Comparison of ENCODE assay signal across 28 mouse cellular contexts in the genomic region with DNA sequence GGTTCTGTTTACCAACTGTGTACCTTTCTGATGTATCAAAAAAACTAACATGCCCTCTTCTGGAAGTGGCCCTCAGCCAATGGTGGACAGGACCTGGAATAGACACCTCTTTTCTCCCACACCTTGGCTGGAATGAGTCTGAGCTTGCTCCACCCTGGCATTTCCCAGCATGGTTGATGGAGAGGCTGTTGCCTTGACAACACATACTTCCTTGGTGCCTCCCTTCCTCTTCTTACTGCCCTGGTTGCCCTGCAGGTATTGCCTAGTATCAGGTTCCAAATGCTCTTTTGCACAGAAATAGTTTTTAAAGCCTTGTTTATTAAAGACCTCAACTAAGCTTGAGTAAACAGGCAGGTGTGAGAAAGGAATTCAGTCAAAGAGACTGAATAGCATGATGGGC. TPM values are rescaled to one million over a fixed set of nuclear protein-coding genes. Genes with fewer than 3 reads are reported as not detected.
DNase-seq lines count a peak whose midpoint lies in the region; ATAC-seq and TF ChIP-seq lines count a peak whose summit lies in the region.
"Had no signal": no experiment of that assay in that cellular context is flagged by ENCODE, and none has a peak within 500 bp of the region (broad histone marks: within the 10 kb centered on the region; RNA-seq: fewer than 3 reads in every experiment).

No protein-coding gene starts in this region.

- H3K36me3 ChIP-seq in hindbrain, embryonic 10.5 days: no peaks in the 10 kb centered on the region
- no peaks in the 10 kb centered on the region for H3K36me3 ChIP-seq in hindbrain, embryonic 13.5 days
- H3K36me3 ChIP-seq in lung, postnatal 0 days (ENCODE audit: insufficient read depth, low read length): no peaks in the 10 kb centered on the region
- H3K36me3 ChIP-seq in E14TG2a.4 (ENCODE audit: insufficient read depth, low read length): no peaks in the 10 kb centered on the region
- no peaks in the 10 kb centered on the region for H3K36me3 ChIP-seq in ES-Bruce4 (ENCODE audit: control insufficient read depth, insufficient read depth, low read length, poor library complexity, severe bottlenecking)
- H3K36me3 ChIP-seq: embryonic facial prominence, embryonic 15.5 days; G1E; heart, embryonic 10.5 days; heart, embryonic 13.5 days; hindbrain, embryonic 15.5 days had no signal

- TF ChIP-seq CTCF in lung, postnatal 0 days (IDR thresholded peaks at IDR 0.05): no peak
- no peak for TF ChIP-seq CTCF in lung, adult 2 months (IDR thresholded peaks at IDR 0.05; ENCODE audit: insufficient read depth, low read length)
- TF ChIP-seq CTCF in E14TG2a.4 (conservative IDR thresholded peaks at IDR 0.05; ENCODE audit: low read length) (no peak), ES-Bruce4 (IDR thresholded peaks at IDR 0.05; ENCODE audit: low read depth, low read length) (no peak)

- no peaks in the 10 kb centered on the region for H3K9me3 ChIP-seq in hindbrain, embryonic 10.5 days
- no peaks in the 10 kb centered on the region for H3K9me3 ChIP-seq in hindbrain, embryonic 13.5 days
- no peaks in the 10 kb centered on the region for H3K9me3 ChIP-seq in lung, postnatal 0 days (ENCODE audit: low read length)
- no peaks in the 10 kb centered on the region for H3K9me3 ChIP-seq in E14TG2a.4 (ENCODE audit: low read length)
- H3K9me3 ChIP-seq in ES-Bruce4 (replicated peaks; ENCODE audit: control insufficient read depth, insufficient read depth, low read length, poor library complexity, severe bottlenecking): no peaks in the 10 kb centered on the region
- H3K9me3 ChIP-seq: embryonic facial prominence, embryonic 15.5 days; G1E; heart, embryonic 10.5 days; heart, embryonic 13.5 days; hindbrain, embryonic 15.5 days had no signal

- ATAC-seq in hindbrain, embryonic 13.5 days (ENCODE audit: low FRiP score): no peak
- no peak for ATAC-seq in lung, postnatal 0 days
- ATAC-seq: CD4-positive, CD25-positive, alpha-beta regulatory T cell, adult 4 months; forebrain, embryonic 14.5 days; forebrain, postnatal 0 days; intestine, postnatal 0 days; Patski had no signal

- H3K4me1 ChIP-seq in hindbrain, embryonic 10.5 days (replicated peaks): peaks cover 78% of the 10 kb centered on the region
- peaks cover 45% of the 10 kb centered on the region for H3K4me1 ChIP-seq in hindbrain, embryonic 13.5 days (replicated peaks)
- peaks cover 18% of the 10 kb centered on the region for H3K4me1 ChIP-seq in lung, postnatal 0 days (ENCODE audit: insufficient read depth, low read depth, low read length)
- H3K4me1 ChIP-seq in lung, adult 2 months (ENCODE audit: control insufficient read depth, insufficient read depth, low read length): peaks cover 18% of the 10 kb centered on the region
- peaks cover 90% of the 10 kb centered on the region for H3K4me1 ChIP-seq in E14TG2a.4 (replicated peaks; ENCODE audit: low read depth, low read length)
- peaks cover 4% of the 10 kb centered on the region for H3K4me1 ChIP-seq in ES-Bruce4 (ENCODE audit: control insufficient read depth, insufficient read depth, low read length)

- H3K27ac ChIP-seq in hindbrain, embryonic 10.5 days: peak overlapping the region; percentile 35; the same call in 1 of the 2 replicates
- no peak overlapping the region for H3K27ac ChIP-seq in hindbrain, embryonic 13.5 days
- no peak overlapping the region for H3K27ac ChIP-seq in lung, postnatal 0 days (ENCODE audit: low read length)
- H3K27ac ChIP-seq in ES-Bruce4 (ENCODE audit: insufficient read depth, low read length): peak overlapping the region; percentile 80; the same call in 1 of the 2 replicates
- H3K27ac ChIP-seq: heart, embryonic 10.5 days; heart, embryonic 13.5 days; hindbrain, embryonic 15.5 days had no signal

- H3K4me3 ChIP-seq in hindbrain, embryonic 10.5 days: no peak overlapping the region
- no peak overlapping the region for H3K4me3 ChIP-seq in hindbrain, embryonic 13.5 days
- no peak overlapping the region for H3K4me3 ChIP-seq in lung, postnatal 0 days (ENCODE audit: low read depth, low read length)
- no peak overlapping the region for H3K4me3 ChIP-seq in lung, adult 2 months (replicated peaks; ENCODE audit: extremely low read depth, low read depth, low read length)
- H3K4me3 ChIP-seq in E14TG2a.4 (replicated peaks; ENCODE audit: low read length) (0 out of 2 replicates have a peak overlapping the region, but pooled peaks have one; percentile 3), ES-Bruce4 (ENCODE audit: low read depth, low read length) (no peak overlapping the region)
- H3K4me3 ChIP-seq: embryonic facial prominence, embryonic 15.5 days; heart, embryonic 10.5 days; heart, embryonic 13.5 days; hindbrain, embryonic 15.5 days had no signal

- TF ChIP-seq EP300 in lung, postnatal 0 days (IDR thresholded peaks at IDR 0.05): no peak
- TF ChIP-seq EP300 in ES-Bruce4 (IDR thresholded peaks at IDR 0.05; ENCODE audit: insufficient read depth, low read depth, low read length): no peak

- TF ChIP-seq POLR2A in lung, adult 2 months (IDR thresholded peaks at IDR 0.05; ENCODE audit: borderline replicate concordance, extremely low read depth, low read depth, low read length): no peak
- no peak for TF ChIP-seq POLR2A in ES-Bruce4 (IDR thresholded peaks at IDR 0.05; ENCODE audit: insufficient read depth, low read length)

- H3K4me2 ChIP-seq in hindbrain, embryonic 13.5 days: no peak overlapping the region
- H3K4me2 ChIP-seq in lung, postnatal 0 days (replicated peaks; ENCODE audit: low read depth, low read length): no peak overlapping the region
- H3K4me2 ChIP-seq: embryonic facial prominence, embryonic 15.5 days; heart, embryonic 13.5 days; hindbrain, embryonic 15.5 days had no signal

- H3K9ac ChIP-seq in hindbrain, embryonic 13.5 days: no peak overlapping the region
- no peak overlapping the region for H3K9ac ChIP-seq in lung, postnatal 0 days (replicated peaks; ENCODE audit: low read depth)
- no peak overlapping the region for H3K9ac ChIP-seq in ES-Bruce4 (ENCODE audit: low read depth, poor library complexity, severe bottlenecking)
- H3K9ac ChIP-seq: embryonic facial prominence, embryonic 15.5 days; forebrain, postnatal 0 days; heart, embryonic 13.5 days; hindbrain, embryonic 15.5 days had no signal

- no peak for DNase-seq in hindbrain, embryonic 10.5 days (ENCODE audit: low spot score)
- peak; percentile 16 for DNase-seq in lung, postnatal 0 days (ENCODE audit: low spot score)
- no peak for DNase-seq in lung, adult 2 months
- DNase-seq: adrenal gland, postnatal 10 days; adrenal gland, postnatal 36 days; cerebellum, adult 18-20 months; cerebellum, adult 9-10 months; cerebellum, postnatal 14 days; embryo, embryonic 11 days; forebrain, postnatal 0 days; gastrocnemius, postnatal 25 days; heart, adult 18-20 months; heart, postnatal 14 days; heart, postnatal 4 days had no signal

- no peaks in the 10 kb centered on the region for H3K27me3 ChIP-seq in hindbrain, embryonic 10.5 days (ENCODE audit: insufficient read depth, poor library complexity, severe bottlenecking)
- H3K27me3 ChIP-seq in hindbrain, embryonic 13.5 days: no peaks in the 10 kb centered on the region
- H3K27me3 ChIP-seq in lung, postnatal 0 days (replicated peaks; ENCODE audit: insufficient read depth, low read length): no peaks in the 10 kb centered on the region
- no peaks in the 10 kb centered on the region for H3K27me3 ChIP-seq in E14TG2a.4 (ENCODE audit: insufficient read depth, low read length)
- H3K27me3 ChIP-seq in ES-Bruce4 (ENCODE audit: control insufficient read depth, insufficient read depth, low read length, poor library complexity, severe bottlenecking): no peaks in the 10 kb centered on the region
- H3K27me3 ChIP-seq: embryonic facial prominence, embryonic 15.5 days; heart, embryonic 13.5 days; hindbrain, embryonic 15.5 days; Patski had no signal

RNA-seq across cellular contexts. Expression of gene Rbfox2, which starts 33.8 kb away (rescaled TPM):
- polyA plus RNA-seq in hindbrain, embryonic 10.5 days (2016; fragmentation: Nextera tagmentation; extraction: Ambion mirVana): 50.6 and 77.8 TPM in 2 replicates
- 158 and 159 TPM in 2 replicates for polyA plus RNA-seq in hindbrain, embryonic 13.5 days (2015; fragmentation: Nextera tagmentation; extraction: Ambion mirVana)
- 17.4 and 18.8 TPM in 2 replicates for polyA plus RNA-seq in lung, postnatal 0 days (2015; fragmentation: Nextera tagmentation; extraction: Ambion mirVana)
- polyA plus RNA-seq in lung, adult 2 months (2012; rRNA removed): 65.0 and 72.0 TPM in 2 replicates
- 78.1 and 78.3 TPM in 2 replicates for polyA plus RNA-seq in ES-Bruce4 (2011; ENCODE audit: insufficient read depth, insufficient read length, low read depth, missing spikeins)
- polyA plus RNA-seq: CD4-positive, CD25-positive, alpha-beta regulatory T cell, adult 4 months had no signal

RNA-seq across cellular contexts. Expression of gene Apol7a, which starts 58.3 kb away (rescaled TPM):
- not detected in 2 replicates for polyA plus RNA-seq in hindbrain, embryonic 10.5 days (2016; fragmentation: Nextera tagmentation; extraction: Ambion mirVana)
- polyA plus RNA-seq in hindbrain, embryonic 13.5 days (2015; fragmentation: Nextera tagmentation; extraction: Ambion mirVana): 0.08 TPM in 1 of 2 replicates, not detected in the other
- 0.33 and 0.37 TPM in 2 replicates for polyA plus RNA-seq in lung, postnatal 0 days (2015; fragmentation: Nextera tagmentation; extraction: Ambion mirVana)
- polyA plus RNA-seq in lung, adult 2 months (2012; rRNA removed): 0.31 and 0.38 TPM in 2 replicates
- polyA plus RNA-seq in ES-Bruce4 (2011; ENCODE audit: insufficient read depth, insufficient read length, low read depth, missing spikeins): not detected in 2 replicates
- polyA plus RNA-seq: CD4-positive, CD25-positive, alpha-beta regulatory T cell, adult 4 months; embryonic facial prominence, embryonic 11.5 days; forebrain, embryonic 11.5 days; forebrain, embryonic 14.5 days; forebrain, postnatal 0 days; G1E; heart, embryonic 10.5 days; hindbrain, embryonic 15.5 days; Patski had no signal

Comparison
In these comparisons a context has a peak if more than half of its experiments do, and no peak if none do; other contexts are left out.
1. H3K27ac ChIP-seq: peak in hindbrain, embryonic 10.5 days (single experiment) and ES-Bruce4 (single experiment); none in hindbrain, embryonic 13.5 days (single experiment) and lung, postnatal 0 days (single experiment).